Mouse (Mus musculus) thymus, postnatal 36 days (tissue): ENCODE measurements around the gene Sumf1.

Experiments
- DNase-seq, 2 experiments: peaks; one replicate each; pipeline ENCODE4 v3.0.0; 2022; ENCODE audit warnings: mixed read lengths in 2 of 2

Gene Sumf1

DNA sequence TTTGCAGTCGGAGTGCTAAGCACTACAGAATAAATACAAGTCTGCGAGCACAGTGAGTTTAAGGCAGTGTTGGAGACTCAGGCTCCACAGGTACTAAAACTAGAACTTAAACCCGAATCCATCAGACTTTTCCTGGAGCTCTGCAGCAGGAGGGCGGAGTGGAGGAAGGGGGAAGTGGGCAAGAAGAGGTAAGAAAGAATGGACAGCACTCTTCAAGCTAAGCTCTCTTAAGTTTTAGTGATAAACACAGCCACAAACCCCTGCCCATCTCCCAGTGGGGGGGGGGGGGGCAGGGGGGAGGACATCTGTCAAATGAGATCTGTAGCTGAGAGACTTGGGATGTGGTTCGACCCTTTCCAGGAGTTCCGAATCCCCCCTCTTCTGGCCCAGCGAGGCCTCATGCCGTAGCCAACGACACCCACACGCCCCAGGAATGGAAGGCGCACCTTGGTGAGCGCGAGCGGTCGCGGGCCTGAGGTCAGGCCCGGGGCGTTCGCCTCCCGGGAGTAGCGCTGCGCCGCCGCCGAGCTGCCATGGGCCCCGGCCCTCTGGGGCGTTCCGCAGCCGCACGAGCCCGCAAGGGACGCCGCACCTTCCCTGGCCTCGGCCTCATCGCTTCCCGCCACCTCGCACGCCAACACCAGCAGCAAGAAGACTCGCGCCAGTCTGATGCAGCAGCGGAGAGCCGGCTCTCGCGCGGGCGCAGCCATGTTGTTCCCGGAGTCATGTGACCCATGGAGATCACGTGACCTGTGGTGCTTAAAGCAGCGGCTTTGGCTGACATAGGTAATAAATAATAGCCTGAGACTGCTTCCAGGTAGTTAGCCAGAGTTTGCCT lies at the start of gene Sumf1:
Gene Sumf1 (minus strand): TSS at position 736 of the 838 bp plus-strand sequence.
- DNase-seq, result peak; percentile 83 to 86

DNA sequence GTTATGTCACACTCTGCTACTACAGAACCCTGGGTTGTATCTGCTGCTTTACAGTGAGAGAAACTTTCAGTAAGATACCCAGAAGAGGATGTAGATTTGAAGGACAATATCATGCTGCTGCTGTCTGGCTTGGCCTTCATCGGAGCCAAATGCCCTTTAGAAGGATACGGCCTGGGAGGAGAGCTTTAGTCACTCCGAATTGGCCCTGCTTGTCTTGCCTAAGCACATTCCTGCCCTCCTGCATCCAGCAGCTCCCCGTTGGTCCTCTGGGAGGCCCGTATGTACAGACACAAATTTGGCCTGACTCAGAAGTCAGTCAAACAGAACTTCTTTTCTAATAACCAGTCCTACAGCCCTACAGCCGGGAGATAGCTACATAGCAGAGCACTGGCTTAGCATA lies 49.2 kb upstream of the Sumf1 start:
- DNase-seq, result no peak

DNA sequence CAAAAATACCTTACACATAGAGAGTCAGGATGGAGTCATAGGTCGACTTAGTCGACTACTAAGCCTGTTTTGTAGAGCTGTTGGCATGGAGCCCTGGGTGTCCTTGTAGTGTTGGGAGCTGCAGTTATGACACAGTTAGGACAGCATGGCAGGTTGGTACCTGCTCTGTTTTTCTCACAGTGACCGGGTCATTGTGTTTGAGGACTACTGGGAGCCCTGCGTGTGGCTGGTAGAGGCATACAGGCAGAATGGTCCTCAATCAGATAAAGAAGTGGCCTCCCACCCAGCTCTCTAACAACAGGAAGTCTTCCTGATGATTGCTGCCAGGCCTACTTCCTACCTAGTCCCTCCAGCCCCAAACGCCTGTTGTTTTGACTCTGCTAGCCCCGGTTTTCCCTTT lies 47.7 kb upstream of the Sumf1 start:
- no peak for DNase-seq

DNA sequence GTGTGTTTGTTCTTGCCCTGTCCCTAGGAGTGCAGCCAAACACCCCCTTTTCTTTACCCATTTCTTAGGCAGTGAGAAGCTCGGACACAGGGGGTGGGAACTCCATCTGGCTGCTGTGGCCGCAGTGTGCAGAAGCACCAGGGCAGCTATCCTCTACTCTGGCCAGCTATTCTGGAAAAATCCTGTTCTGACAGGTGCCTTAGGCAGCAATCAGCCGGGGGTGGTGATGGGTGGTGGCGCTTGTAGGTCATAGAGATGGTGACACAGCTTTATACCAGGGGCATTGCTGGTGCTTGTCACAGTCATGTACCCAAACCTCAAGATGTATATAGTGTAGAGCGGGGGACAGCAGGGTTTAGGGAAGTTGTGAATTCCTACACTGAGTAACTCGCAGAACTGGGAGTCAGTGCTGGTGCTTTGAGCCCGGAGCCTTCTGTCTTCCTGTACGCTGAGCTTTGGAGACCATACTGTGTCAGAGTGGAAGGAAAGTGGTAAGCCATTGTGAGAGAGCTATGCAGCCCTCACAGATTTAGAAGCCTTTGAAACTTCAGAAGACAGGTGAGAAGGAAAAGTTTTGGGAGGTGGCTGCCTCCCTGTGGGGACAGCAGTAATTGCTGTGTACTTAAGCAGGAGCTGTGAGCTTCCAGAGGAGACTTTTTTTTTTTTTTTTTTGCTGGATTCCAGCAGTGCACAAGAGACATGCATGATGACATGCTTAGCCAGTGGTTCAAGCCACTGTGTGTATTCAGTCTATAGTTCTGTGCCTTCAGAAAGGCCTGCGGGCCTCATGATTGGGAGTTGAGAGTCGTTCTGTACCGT lies 46.7 kb upstream of the Sumf1 start:
- no peak for DNase-seq

- DNase-seq, result no peak
Measured at GRCm38 (mm10) chr6:108230608-108231007, 45.2 kb upstream of the Sumf1 start.

DNA sequence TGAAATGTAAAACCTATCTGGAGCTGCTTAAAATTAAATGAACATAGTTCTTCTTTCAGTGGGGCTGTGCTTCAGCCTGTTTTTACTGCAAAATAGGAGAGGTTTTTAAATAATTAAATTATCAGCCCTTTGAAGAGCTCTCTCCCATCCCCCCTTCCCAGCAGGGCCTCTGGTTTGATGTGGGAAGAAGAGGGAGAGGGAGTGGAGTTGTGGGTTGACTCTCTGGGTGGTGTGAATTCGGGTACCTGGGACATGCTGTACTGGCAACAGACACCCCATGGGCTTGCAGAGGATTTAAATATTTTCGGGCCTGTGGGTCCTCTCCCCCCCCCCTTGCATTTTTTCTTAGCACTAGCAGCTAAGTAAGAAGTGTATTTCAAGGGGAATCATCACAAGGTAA lies 43.2 kb upstream of the Sumf1 start:
- DNase-seq, result no peak

DNA sequence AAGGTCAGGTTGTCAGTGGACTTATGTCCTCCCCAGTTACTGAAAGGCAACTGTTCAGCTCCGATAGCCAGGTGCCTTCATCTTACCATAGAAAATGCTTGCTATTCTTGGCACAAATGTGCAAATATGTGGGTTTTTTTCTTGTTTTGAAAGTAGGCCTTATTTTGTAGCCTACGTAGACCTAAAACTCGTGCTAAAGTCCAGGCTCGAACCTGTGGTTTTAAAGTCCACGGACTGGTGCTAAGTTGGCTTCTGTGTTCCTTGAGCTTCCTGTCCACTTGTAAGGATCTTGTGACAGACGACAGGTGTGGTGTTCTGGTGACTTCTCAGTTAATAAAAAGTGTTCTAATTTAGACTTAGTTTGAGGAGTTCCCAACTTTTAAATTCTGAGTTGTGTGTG lies 42.7 kb upstream of the Sumf1 start:
- DNase-seq, result no peak

DNA sequence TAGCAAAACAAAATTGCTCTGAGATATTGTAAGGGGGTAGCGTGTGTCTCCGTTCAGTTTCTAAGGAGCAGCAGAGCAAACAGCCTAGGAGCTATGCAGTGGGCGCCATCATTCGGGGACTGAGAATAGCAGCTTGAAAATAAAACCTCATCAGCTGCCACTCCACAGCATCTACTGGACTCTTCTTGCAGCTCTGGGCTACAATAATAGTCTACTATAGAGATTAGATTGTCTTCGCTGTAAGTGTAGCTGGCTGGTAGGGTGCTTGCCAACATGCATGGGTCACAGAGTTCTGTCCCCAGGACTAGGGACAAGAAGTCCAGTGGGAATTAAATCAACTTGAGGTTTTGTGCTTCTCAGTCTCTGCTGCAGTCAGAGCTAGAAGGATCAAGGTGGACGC lies 42.1 kb upstream of the Sumf1 start:
- no peak for DNase-seq

DNA sequence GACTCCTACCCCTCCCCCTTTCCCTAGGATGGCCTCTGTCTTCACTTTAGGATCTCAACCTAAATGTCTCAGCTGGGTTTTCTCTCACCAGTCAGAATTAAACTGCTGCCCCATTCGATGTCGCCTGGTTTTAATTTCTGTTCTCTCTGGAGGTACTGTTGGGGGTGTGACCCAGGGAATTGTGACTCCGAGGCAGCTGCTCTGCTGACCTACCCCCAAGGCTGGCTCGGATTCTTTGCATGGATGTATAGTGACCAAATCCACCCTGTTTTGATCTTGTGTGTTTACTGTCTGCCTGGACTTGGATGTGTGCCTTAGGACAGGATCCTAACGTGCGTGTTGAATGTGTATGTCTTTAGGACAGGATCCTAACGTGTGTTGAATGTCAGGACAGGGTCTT lies 40.8 kb upstream of the Sumf1 start:
- DNase-seq, result no peak

DNA sequence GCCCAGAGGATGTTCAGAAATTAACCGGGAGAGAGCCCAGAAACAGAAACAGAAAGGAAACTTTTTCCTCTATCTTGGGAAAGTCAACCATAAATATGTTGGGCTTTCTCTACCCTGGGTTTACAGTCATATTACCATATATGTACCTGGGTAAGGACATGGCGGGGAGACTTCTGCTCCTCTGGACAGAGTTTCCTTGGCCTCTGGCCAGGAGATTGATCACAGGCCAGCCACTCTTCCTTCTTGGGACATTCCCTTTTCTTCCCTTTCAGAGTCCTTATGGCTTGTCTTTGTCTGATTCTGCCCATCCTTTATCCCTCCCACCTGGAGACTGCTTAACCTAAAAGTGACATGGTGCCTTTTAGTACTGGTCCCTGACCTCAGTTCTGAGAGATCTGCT lies 39.6 kb upstream of the Sumf1 start:
- no peak for DNase-seq

DNA sequence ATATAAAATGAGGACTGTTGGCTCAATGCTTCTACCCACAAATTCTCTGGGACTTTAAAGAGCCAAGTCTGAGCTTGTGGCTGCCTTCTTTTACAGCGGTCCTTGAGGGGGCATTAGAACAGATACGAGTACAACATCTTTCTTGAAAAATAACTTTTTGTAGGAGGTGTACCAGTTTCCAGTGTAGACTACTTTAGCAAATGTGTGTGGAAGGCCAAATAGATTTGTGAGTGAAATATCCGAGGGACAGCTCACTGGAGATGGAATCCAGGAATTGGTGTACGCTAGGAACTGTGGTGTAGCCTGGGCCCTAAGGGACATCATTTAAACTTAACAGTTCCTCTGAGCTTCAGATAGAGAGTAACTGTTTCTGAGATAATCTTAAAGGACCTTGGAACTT lies 39.0 kb upstream of the Sumf1 start:
- DNase-seq, result no peak

DNA sequence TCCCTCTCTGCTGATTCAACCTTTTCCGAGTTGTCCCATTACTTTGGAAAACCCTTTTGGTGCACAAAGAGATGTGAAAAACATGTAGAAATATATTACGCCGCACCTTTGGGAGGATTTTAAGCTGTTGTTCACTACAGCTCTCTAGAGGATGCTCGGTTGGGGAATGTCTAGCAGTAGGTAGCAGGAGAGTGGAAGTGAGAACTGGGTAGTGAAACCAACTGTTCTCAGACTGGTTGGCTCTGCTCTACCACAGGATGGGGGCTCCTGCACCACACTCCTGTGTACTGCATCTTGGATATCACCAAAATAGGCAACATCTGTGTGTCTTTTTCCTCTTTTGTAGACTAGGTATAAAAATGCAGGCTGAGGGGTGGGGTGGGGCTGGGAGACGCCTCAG lies 37.5 kb upstream of the Sumf1 start:
- no peak for DNase-seq

DNA sequence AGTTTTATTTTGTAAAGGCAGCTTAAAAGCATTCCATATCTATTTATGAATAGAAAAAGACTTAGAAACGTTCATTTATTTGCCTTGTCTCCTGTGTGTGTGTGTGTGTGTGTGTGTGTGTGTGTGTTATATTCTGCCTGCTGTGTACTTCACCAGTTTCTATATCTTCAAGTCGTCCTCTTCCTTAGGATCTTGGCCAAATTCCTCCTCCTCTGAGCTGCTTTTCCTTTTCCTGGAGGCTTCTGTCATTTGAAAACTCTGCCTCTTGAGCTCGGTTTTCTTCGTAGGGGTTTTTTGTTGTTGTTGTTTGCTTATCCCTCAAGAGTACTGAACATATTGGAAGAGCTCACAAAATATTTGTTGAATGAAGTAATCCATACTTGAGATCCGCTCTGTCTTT lies 37.1 kb upstream of the Sumf1 start:
- no peak for DNase-seq

- DNase-seq, result no peak
Measured at GRCm38 (mm10) chr6:108217987-108218386, 32.6 kb upstream of the Sumf1 start.

- no peak for DNase-seq
Measured at GRCm38 (mm10) chr6:108216832-108217231, 31.4 kb upstream of the Sumf1 start.

DNA sequence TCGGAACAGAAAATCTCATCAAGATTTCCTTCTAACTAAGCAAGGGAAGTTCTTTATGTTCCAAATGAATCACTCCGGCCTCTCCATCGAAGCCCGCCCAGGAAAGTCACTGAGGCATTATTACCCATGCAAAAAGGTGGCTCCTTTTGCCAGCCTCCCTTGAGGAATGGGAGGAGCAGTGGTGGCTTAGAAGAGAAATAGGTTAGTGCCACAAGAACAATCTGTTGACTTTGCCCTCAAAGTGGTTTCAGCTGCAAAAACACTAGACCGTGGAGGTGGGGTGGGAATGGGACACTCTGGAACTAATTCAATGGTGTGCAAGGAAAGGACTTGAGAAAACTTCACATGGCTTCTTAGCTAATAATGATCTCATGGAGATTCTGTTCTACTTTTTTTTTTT lies 30.7 kb upstream of the Sumf1 start:
- DNase-seq, result no peak

DNA sequence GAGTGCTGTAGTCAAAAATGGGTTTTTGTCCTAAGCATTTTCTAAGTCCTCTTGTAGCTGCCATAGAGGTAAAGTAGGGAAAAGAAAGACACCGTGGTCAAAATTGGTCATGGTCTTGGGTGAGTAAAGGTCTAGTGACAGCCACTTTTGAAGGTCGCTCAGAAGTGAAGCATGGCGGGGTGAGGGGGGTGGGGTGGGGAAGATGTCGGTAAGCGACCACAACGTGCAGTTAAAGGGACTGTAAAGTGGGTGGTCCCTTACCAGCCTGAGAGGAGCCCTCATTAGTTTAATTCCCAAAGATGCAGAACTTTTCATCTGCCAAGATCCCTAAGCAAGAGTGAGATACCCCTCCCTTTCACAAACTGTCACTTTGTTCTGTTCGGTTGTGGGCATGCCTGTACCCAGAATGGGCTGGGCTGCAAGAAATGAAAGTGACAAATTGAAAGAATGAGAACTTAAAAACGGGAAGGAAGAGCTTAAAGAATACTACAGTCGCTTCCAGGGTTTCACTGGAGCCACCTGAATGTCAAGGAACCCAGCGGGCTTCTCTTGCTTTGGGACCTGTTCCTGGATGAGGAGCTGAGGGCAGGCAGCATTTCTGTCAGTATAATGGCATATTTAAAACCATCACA lies 29.0 kb upstream of the Sumf1 start:
- no peak for DNase-seq

- peak; percentile 19 to 44 for DNase-seq
Measured at GRCm38 (mm10) chr6:108213481-108214293, 28.3 kb upstream of the Sumf1 start.

GRCm38 (mm10) chr6:108212881-108213295 lies 27.5 kb upstream of the Sumf1 start, which contains the start of gene Itpr1:
Gene Itpr1 (plus strand): TSS chr6:108213096.
- DNase-seq, result peak; percentile 97 to 98

DNA sequence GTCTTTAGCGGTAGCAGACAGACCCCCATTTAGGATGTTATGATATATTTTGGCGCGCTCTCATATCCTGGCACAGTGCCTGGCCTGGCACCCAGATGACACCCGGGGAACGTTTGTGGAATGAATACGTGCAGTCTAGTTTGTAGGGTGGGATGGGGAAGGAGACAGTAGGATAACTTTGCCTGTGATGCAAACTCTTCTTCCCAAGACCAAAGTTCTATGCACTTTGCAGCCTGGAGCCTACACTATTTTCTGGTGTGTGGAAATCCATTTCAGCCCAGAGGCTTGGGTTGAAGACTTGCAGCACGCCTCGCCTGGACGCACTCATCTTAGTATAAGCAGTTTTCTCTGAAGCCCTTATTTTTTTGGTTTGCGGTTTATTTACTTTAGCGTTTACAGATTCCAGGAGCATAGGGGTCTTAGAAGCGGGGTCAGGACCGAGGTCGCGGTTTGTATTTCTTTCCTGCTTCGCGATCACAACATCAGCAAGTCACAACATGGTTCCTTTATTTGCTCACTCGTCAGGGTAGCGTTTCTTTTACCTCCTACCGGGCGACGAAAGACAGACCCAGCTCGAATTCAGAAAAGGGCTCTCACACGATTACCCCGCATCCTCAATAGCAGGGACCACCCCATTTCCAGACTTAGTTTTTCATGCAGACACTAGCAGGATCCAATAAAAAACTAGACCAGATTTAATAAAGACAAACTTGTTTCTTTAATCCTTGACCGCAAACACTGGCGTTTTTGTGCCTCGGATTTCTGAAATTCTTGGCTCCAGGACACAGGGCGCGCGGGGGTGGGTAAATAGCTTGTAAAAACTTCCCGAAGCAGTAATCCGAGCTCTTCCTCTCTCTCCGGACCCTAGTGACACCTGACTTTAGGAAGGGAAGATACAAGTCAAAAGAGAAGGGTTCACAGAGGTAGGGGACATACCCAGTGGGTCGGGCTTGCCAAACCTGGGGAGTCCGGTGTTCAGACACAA lies 26.8 kb upstream of the Sumf1 start:
- peak; percentile 26 to 37 for DNase-seq

DNA sequence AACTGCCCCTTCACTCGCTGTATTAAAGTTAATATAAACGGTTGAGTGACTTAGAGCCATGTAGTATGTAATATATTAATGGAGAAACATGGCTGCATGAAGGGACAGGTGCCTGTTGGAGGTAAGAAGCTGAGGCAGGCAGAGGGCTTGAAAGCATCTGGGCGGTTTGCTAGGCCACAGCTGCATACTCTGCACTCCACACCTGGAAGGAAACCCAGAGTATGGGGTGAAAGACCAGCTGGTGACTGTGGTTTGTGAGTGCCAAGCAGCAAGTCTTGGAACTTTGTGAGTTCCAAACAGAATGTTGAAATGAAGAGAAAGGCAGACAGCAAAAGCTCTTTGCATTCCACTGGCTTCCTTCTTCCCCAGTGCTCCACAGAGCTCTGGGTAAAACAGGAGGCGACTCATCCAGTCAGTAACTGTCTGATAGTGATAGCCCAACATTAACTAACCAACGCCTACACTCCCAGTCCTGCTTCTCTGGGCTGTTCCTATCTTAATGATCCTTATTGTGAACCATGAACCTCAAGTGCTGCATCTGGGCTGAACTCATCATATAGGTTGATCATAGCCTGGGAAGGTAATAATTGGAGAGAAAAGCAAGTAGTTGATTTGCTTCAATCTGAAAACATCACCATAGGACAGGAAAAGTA lies 21.7 kb upstream of the Sumf1 start:
- DNase-seq, result peak; percentile 66 to 84
